Mouse (Mus musculus) limb, embryonic 12.5 days (tissue): ENCODE measurements around the gene Rad9b. TPM values are rescaled to one million over a fixed set of nuclear protein-coding genes. Genes with fewer than 3 reads are reported as not detected.

Experiments used
- ATAC-seq: fragments of 200-750 bp; cut with Nextera tagmentation; 2 replicates; pipeline ENCODE4 v1.8.0; 2017; ENCODE audit warnings: low read depth, moderate TSS enrichment; ENCODE audit not compliant: insufficient number of reproducible peaks, insufficient read depth, low FRiP score, low TSS enrichment
- H3K27ac ChIP-seq: fragments of 300-500 bp; sonication (generic); 2 replicates; pipeline ENCODE4 v1.5.1; 2016; ENCODE audit warnings: mild to moderate bottlenecking, moderate library complexity
- H3K27me3 ChIP-seq: fragments of 300-500 bp; sonication (generic); 2 replicates; pipeline ENCODE4 v1.6.1; 2016; ENCODE audit warnings: mild to moderate bottlenecking, moderate library complexity
- H3K36me3 ChIP-seq: fragments of 300-500 bp; sonication (generic); 2 replicates; pipeline ENCODE4 v1.6.1; 2016; ENCODE audit warnings: mild to moderate bottlenecking, moderate library complexity
- H3K4me1 ChIP-seq: fragments of 300-500 bp; sonication (generic); replicated peaks from 2 replicates; pipeline ENCODE4 v1.6.1; 2016
- H3K4me2 ChIP-seq: fragments of 300-500 bp; sonication (generic); 2 replicates; pipeline ENCODE4 v1.6.1; 2016; ENCODE audit warnings: mild to moderate bottlenecking, moderate library complexity
- H3K4me3 ChIP-seq: fragments of 300-500 bp; sonication (generic); replicated peaks from 2 replicates; pipeline ENCODE4 v1.5.1; 2016; ENCODE audit warnings: mild to moderate bottlenecking
- H3K9ac ChIP-seq: fragments of 300-500 bp; sonication (generic); replicated peaks from 2 replicates; pipeline ENCODE4 v1.6.1; 2016; ENCODE audit warnings: mild to moderate bottlenecking, moderate library complexity
- H3K9me3 ChIP-seq: fragments of 300-500 bp; sonication (generic); 2 replicates; pipeline ENCODE4 v1.6.1; 2016; ENCODE audit warnings: mild to moderate bottlenecking, moderate library complexity
- WGBS: fragments of 180-500 bp; shearing (Covaris S2); methylation state at CpG from one replicate; pipeline ENCODE4 v1.1.7; 2016; 5-methylcytosine and 5-hydroxymethylcytosine counted together
- polyA plus RNA-seq: library from polyadenylated mRNA; unstranded; fragments of >200 nt; fragmentation: Nextera tagmentation; extraction: Ambion mirVana; gene quantifications from 2 replicates; pipeline ENCODE4 v1.2.1, GENCODE M21; 2016

Gene Rad9b
- polyA plus RNA-seq: 14.2 and 15.8 TPM in 2 replicates

- H3K4me1 ChIP-seq: peaks cover 8% of the 10 kb centered on the region
- peak; percentile 87 for ATAC-seq
- H3K27me3 ChIP-seq: no peaks in the 10 kb centered on the region
- H3K9ac ChIP-seq: peak within 1 kb of the TSS; percentile 90
- H3K9me3 ChIP-seq: no peaks in the 10 kb centered on the region
- H3K4me3 ChIP-seq: peak within 1 kb of the TSS; percentile 91
- peak within 1 kb of the TSS; percentile 88 for H3K4me2 ChIP-seq
- H3K27ac ChIP-seq: peak within 1 kb of the TSS; percentile 72
- WGBS: 2% methylated on average over 51 of the region's 51 CpGs
- peaks cover 2% of the 10 kb centered on the region; the same call in 1 of the 2 replicates for H3K36me3 ChIP-seq
These were observed at the start of gene Rad9b, which contains the start of gene Vps29 for GRCm38 (mm10) chr5:122353807-122354491. Gene Rad9b, minus strand, starts transcription at chr5:122354233. Gene Vps29, plus strand, starts transcription at chr5:122354369.

GRCm38 (mm10) chr5:122403362-122403761, 49.3 kb upstream of the Rad9b start:
- H3K9me3 ChIP-seq: no peaks in the 10 kb centered on the region
- no peak overlapping the region for H3K4me3 ChIP-seq
- H3K9ac ChIP-seq: no peak overlapping the region
- H3K27ac ChIP-seq: no peak overlapping the region
- 94% methylated on average over 12 of the region's 12 CpGs for WGBS
- no peak for ATAC-seq
- H3K27me3 ChIP-seq: no peaks in the 10 kb centered on the region
- H3K4me2 ChIP-seq: no peak overlapping the region
- peaks cover 87% of the 10 kb centered on the region for H3K36me3 ChIP-seq
- no peaks in the 10 kb centered on the region for H3K4me1 ChIP-seq

GRCm38 (mm10) chr5:122402772-122403171, 48.7 kb upstream of the Rad9b start:
- H3K9me3 ChIP-seq: no peaks in the 10 kb centered on the region
- H3K4me2 ChIP-seq: no peak overlapping the region
- no peak overlapping the region for H3K27ac ChIP-seq
- no peaks in the 10 kb centered on the region for H3K4me1 ChIP-seq
- no peak overlapping the region for H3K9ac ChIP-seq
- peaks cover 91% of the 10 kb centered on the region for H3K36me3 ChIP-seq
- WGBS: 86% methylated on average over 5 of the region's 5 CpGs
- no peak for ATAC-seq
- no peaks in the 10 kb centered on the region for H3K27me3 ChIP-seq
- no peak overlapping the region for H3K4me3 ChIP-seq

- H3K27ac ChIP-seq: no peak overlapping the region
- H3K36me3 ChIP-seq: peaks cover 91% of the 10 kb centered on the region
- H3K4me3 ChIP-seq: no peak overlapping the region
- ATAC-seq: no peak
- no peaks in the 10 kb centered on the region for H3K27me3 ChIP-seq
- no peaks in the 10 kb centered on the region for H3K4me1 ChIP-seq
- H3K9me3 ChIP-seq: no peaks in the 10 kb centered on the region
- 70% methylated on average over 13 of the region's 13 CpGs for WGBS
- no peak overlapping the region for H3K9ac ChIP-seq
- no peak overlapping the region for H3K4me2 ChIP-seq
These were observed 48.1 kb upstream of the Rad9b start for GRCm38 (mm10) chr5:122402160-122402559.

GRCm38 (mm10) chr5:122401303-122401640, 47.2 kb upstream of the Rad9b start:
- Histone ChIP-seq H3K27me3 (no peaks in the 10 kb centered on the region), H3K36me3 (peaks cover 89% of the 10 kb centered on the region), H3K4me3 (no peak overlapping the region), H3K9ac (no peak overlapping the region), H3K27ac (no peak overlapping the region), H3K4me1 (no peaks in the 10 kb centered on the region), H3K9me3 (no peaks in the 10 kb centered on the region), H3K4me2 (no peak overlapping the region)
- ATAC-seq: no peak
- WGBS: 21% methylated on average over 8 of the region's 8 CpGs

- peaks cover 83% of the 10 kb centered on the region for H3K36me3 ChIP-seq
- H3K27ac ChIP-seq: no peak overlapping the region
- no peak overlapping the region for H3K4me2 ChIP-seq
- H3K4me1 ChIP-seq: no peaks in the 10 kb centered on the region
- no peak overlapping the region for H3K9ac ChIP-seq
- H3K27me3 ChIP-seq: no peaks in the 10 kb centered on the region
- WGBS: 87% methylated on average over 18 of the region's 18 CpGs
- ATAC-seq: no peak
- H3K9me3 ChIP-seq: no peaks in the 10 kb centered on the region
- no peak overlapping the region for H3K4me3 ChIP-seq
These were observed 46.7 kb upstream of the Rad9b start for GRCm38 (mm10) chr5:122400628-122401302.

GRCm38 (mm10) chr5:122399871-122400270, 45.8 kb upstream of the Rad9b start:
- Histone ChIP-seq H3K36me3 (peaks cover 74% of the 10 kb centered on the region), H3K4me2 (no peak overlapping the region), H3K4me1 (no peaks in the 10 kb centered on the region), H3K9ac (no peak overlapping the region), H3K27me3 (no peaks in the 10 kb centered on the region), H3K4me3 (no peak overlapping the region), H3K27ac (no peak overlapping the region), H3K9me3 (no peaks in the 10 kb centered on the region)
- 93% methylated on average over 8 of the region's 8 CpGs for WGBS
- ATAC-seq: no peak

- ATAC-seq: no peak
These were observed 43.5 kb upstream of the Rad9b start for GRCm38 (mm10) chr5:122397495-122397894.

GRCm38 (mm10) chr5:122396791-122397190, 42.8 kb upstream of the Rad9b start:
- Histone ChIP-seq H3K36me3 (peaks cover 49% of the 10 kb centered on the region), H3K9ac (no peak overlapping the region), H3K9me3 (no peaks in the 10 kb centered on the region), H3K27ac (no peak overlapping the region), H3K4me3 (no peak overlapping the region), H3K4me2 (no peak overlapping the region), H3K4me1 (peaks cover 10% of the 10 kb centered on the region), H3K27me3 (no peaks in the 10 kb centered on the region)
- 94% methylated on average over 10 of the region's 10 CpGs for WGBS
- no peak for ATAC-seq

More at GRCm38 (mm10) chr5:122397495-122397894, 43.5 kb upstream of the Rad9b start:
- WGBS: 90% methylated on average over 8 of the region's 8 CpGs
- Histone ChIP-seq H3K36me3 (peaks cover 56% of the 10 kb centered on the region), H3K9ac (no peak overlapping the region), H3K27me3 (no peaks in the 10 kb centered on the region), H3K27ac (no peak overlapping the region), H3K4me3 (no peak overlapping the region), H3K9me3 (no peaks in the 10 kb centered on the region), H3K4me1 (peaks cover 7% of the 10 kb centered on the region), H3K4me2 (no peak overlapping the region)

GRCm38 (mm10) chr5:122393887-122394286, 39.9 kb upstream of the Rad9b start:
- Histone ChIP-seq H3K27ac (no peak overlapping the region), H3K4me2 (no peak overlapping the region), H3K4me3 (no peak overlapping the region), H3K36me3 (peaks cover 27% of the 10 kb centered on the region), H3K9ac (no peak overlapping the region), H3K27me3 (no peaks in the 10 kb centered on the region), H3K4me1 (peaks cover 10% of the 10 kb centered on the region), H3K9me3 (no peaks in the 10 kb centered on the region)
- 58% methylated on average over 2 of the region's 2 CpGs for WGBS
- no peak for ATAC-seq

- H3K4me1 ChIP-seq: peaks cover 10% of the 10 kb centered on the region
- peaks cover 15% of the 10 kb centered on the region for H3K36me3 ChIP-seq
- H3K4me2 ChIP-seq: peak overlapping the region; percentile 87
- H3K27me3 ChIP-seq: no peaks in the 10 kb centered on the region
- H3K4me3 ChIP-seq: peak overlapping the region; percentile 82
- ATAC-seq: no peak
- no peaks in the 10 kb centered on the region for H3K9me3 ChIP-seq
- peak overlapping the region; percentile 72 for H3K9ac ChIP-seq
- WGBS: 21% methylated on average over 19 of the region's 19 CpGs
- H3K27ac ChIP-seq: no peak overlapping the region
These were observed 38.4 kb upstream of the Rad9b start for GRCm38 (mm10) chr5:122392227-122393004.
